Mouse (Mus musculus) ES-Bruce4 (cell line): Measurements from ENCODE around the gene Tbc1d16. TPM values are rescaled to one million over a fixed set of nuclear protein-coding genes. Genes with fewer than 3 reads are reported as not detected.

Source experiments
- H3K27ac ChIP-seq: 2 replicates; pipeline ENCODE4 v1.5.1; 2012; ENCODE audit warnings: low read length, inconsistent platforms; ENCODE audit not compliant: insufficient read depth
- H3K27me3 ChIP-seq: 2 replicates; pipeline ENCODE4 v1.6.1; 2012; ENCODE audit warnings: mild to moderate bottlenecking, low read length, inconsistent platforms; ENCODE audit not compliant: control insufficient read depth, poor library complexity, insufficient read depth, severe bottlenecking
- H3K36me3 ChIP-seq: 2 replicates; pipeline ENCODE4 v1.6.1; 2012; ENCODE audit warnings: inconsistent platforms, mild to moderate bottlenecking, low read length, moderate library complexity; ENCODE audit not compliant: control insufficient read depth, poor library complexity, insufficient read depth, severe bottlenecking
- H3K4me1 ChIP-seq: one replicate; pipeline ENCODE4 v1.8.1; 2011; ENCODE audit warnings: low read length; ENCODE audit not compliant: control insufficient read depth, insufficient read depth
- H3K4me3 ChIP-seq: 2 replicates; pipeline ENCODE4 v1.5.1; 2011; ENCODE audit warnings: low read depth, mild to moderate bottlenecking, low read length
- H3K9ac ChIP-seq: 2 replicates; pipeline ENCODE4 v1.6.1; 2012; ENCODE audit warnings: low read depth, mild to moderate bottlenecking, inconsistent platforms; ENCODE audit not compliant: poor library complexity, severe bottlenecking
- H3K9me3 ChIP-seq: replicated peaks from 2 replicates; pipeline ENCODE4 v1.6.1; 2012; ENCODE audit warnings: mild to moderate bottlenecking, low read length, inconsistent platforms; ENCODE audit not compliant: control insufficient read depth, poor library complexity, insufficient read depth, severe bottlenecking
- CTCF ChIP-seq: IDR thresholded peaks from one replicate; pipeline ENCODE4 v1.8.1; 2011; ENCODE audit warnings: low read depth, low read length
- EP300 ChIP-seq: IDR thresholded peaks from 2 replicates; pipeline ENCODE4 v1.6.1; 2011; ENCODE audit warnings: low read depth, low read length; ENCODE audit not compliant: insufficient read depth
- POLR2A ChIP-seq: IDR thresholded peaks from one replicate; pipeline ENCODE4 v1.8.1; 2011; ENCODE audit warnings: low read length; ENCODE audit not compliant: insufficient read depth
- polyA plus RNA-seq: library from polyadenylated mRNA; stranded (reverse); fragments of >200 nt; gene quantifications from 2 replicates; pipeline ENCODE4 v1.2.4, GENCODE M21; 2011; ENCODE audit warnings: low read depth; ENCODE audit not compliant: missing spikeins, insufficient read depth, insufficient read length

The Tbc1d16 gene
- polyA plus RNA-seq, 1 experiment = 15.9 TPM

DNA sequence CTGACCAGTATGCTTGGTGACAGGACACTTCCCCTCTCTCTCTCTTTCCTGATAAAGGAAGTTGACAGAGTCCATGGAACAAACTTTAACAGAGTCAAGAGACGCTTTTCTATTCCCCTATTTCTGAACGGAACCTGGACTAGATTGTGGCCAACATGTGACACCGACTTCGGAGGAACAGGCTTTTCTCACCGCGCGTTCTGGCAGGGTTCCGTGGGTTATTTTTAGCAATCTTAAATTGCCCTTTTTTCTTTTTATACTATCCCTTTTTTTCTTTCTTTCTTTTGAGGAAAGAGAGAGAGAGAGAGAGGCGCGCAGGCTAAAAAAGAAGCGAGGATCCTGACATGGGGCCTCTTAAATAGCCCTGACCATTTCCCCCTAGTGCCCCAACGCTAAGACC is 708 bp downstream of the Tbc1d16 start:
- Histone ChIP-seq H3K9me3 (no peaks in the 10 kb centered on the region), H3K27ac (no peak overlapping the region), H3K36me3 (no peaks in the 10 kb centered on the region), H3K27me3 (0 out of 2 replicates have a peak, but pooled peaks cover 3% of the 10 kb centered on the region), H3K9ac (peak overlapping the region; percentile 64), H3K4me3 (peak overlapping the region; percentile 83), H3K4me1 (no peaks in the 10 kb centered on the region)
- TF ChIP-seq CTCF (no peak), POLR2A (no peak), EP300 (no peak)

DNA sequence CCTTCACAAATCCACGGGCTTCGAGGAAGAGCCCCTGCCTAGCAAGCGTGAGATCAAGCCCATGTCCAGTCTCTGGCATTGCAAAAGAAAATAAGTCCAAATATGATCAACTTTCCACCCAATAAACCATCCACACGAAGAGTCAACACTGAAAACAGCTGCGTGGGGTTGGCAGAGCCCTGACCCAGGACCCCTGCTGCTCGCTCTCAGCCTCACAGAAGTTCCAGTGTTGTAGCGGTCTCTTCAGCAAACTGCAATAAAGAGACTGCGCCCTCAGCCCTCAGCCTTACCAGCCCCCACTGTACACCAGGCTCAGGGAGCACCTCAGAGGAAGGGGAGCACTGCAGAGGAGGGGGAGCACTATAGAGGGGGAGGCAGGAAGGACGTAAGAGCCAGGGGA is 2.7 kb downstream of the Tbc1d16 start:
- Histone ChIP-seq H3K9ac (no peak overlapping the region), H3K9me3 (no peaks in the 10 kb centered on the region), H3K4me1 (no peaks in the 10 kb centered on the region), H3K27ac (no peak overlapping the region), H3K36me3 (no peaks in the 10 kb centered on the region), H3K4me3 (no peak overlapping the region), H3K27me3 (0 out of 2 replicates have a peak, but pooled peaks cover 3% of the 10 kb centered on the region)
- TF ChIP-seq POLR2A (no peak), EP300 (no peak), CTCF (no peak)

DNA sequence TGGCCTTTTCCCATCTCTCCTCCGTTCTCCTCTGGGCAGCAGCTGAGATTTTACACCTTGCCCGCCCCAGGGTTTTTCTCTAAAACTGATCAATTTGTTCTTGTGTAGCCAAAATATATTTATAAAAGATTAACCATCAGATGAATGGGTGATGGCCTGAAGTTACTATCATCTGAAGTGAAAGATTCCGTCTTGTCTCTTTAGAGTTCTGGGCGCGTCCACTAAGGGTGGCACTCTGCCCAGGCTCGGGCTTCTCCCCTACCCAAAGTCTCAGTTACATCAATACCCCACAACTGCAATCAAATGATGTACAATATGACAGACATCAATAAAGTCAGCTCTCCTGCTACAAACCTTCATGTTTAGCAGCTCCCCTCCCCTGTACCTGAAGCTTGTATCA is 3.4 kb downstream of the Tbc1d16 start:
- Histone ChIP-seq H3K9ac (no peak overlapping the region), H3K9me3 (no peaks in the 10 kb centered on the region), H3K4me1 (peaks cover 2% of the 10 kb centered on the region), H3K36me3 (no peaks in the 10 kb centered on the region), H3K4me3 (no peak overlapping the region), H3K27ac (no peak overlapping the region), H3K27me3 (0 out of 2 replicates have a peak, but pooled peaks cover 3% of the 10 kb centered on the region)
- TF ChIP-seq POLR2A = no peak
- TF ChIP-seq EP300 = no peak
- TF ChIP-seq CTCF = no peak

DNA sequence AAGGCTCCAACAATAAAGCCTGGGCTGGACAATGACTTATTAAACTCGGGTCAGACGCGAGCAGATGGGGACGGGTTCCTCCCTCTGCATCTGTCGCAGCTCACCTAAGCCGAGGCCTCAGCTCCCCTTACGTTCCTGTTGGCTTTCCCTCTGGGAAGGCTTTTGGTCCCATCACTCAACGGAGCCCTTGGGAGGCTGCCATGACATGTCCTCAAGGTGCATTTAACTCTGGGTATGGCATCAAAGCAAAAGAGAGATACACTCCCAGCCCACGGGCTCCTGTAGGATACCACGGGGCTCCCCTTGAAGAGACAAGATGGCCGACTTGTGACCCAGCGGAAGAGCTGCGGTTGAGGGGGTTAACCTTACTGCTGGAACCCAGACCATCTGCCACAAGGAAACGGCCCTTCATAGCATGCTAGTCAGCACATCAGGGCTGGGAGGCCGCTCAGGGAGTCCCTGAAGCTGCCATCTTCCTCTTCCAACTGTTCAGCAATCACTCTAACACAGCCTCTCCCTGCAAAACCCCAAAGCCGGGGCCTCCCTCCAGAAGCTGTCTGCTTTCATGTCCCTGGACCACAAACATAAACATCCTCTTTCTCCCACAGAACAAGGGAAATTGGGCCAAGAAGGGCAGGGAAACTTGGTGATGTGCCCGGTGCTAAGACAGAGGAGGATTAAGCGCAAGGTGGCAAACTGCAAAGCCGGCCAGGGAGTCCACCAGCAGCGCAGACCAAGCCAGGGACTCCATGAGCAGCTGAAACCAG is 5.0 kb downstream of the Tbc1d16 start:
- no peak overlapping the region for H3K9ac ChIP-seq
- no peak for TF ChIP-seq CTCF
- TF ChIP-seq POLR2A = no peak
- TF ChIP-seq EP300 = no peak
- H3K27ac ChIP-seq = no peak overlapping the region
- no peak overlapping the region for H3K4me3 ChIP-seq
- H3K9me3 ChIP-seq = no peaks in the 10 kb centered on the region
- peaks cover 2% of the 10 kb centered on the region for H3K4me1 ChIP-seq
- H3K36me3 ChIP-seq = no peaks in the 10 kb centered on the region
- 0 out of 2 replicates have a peak, but pooled peaks cover 3% of the 10 kb centered on the region for H3K27me3 ChIP-seq

DNA sequence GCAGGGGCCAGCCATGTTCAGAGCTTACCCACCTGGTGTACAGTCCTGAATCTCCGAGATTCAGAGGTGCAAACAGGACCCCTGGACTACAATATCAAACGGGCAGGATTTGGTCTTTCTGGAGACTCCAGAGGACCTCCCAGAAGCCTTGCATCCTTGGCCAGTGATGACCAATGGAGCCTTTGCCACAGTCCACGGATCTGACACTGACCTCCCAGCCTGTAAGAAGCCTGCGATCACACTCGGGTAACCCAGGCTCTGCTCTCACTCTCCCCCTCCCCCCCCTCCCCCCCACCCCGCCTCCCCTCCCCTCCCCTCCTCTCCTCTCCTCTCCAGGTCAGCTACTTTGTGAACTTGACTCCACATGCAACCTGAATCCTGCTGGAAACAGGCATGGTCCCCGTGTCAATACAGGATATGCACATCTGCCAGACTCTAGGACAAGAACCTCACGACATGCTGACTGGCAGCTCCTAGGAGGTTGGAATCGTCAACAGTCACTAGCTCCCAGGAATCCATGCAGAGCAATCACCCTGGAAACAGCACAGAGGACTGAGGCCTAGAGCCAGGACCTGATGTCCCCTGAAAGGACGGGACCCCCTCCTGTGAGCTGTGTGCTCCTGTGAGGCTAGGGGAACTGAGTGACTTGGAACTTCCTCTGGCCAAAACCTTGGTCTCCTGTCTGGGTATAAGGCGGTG is 6.3 kb downstream of the Tbc1d16 start:
- Histone ChIP-seq H3K36me3 (no peaks in the 10 kb centered on the region), H3K4me1 (peaks cover 2% of the 10 kb centered on the region), H3K27ac (no peak overlapping the region), H3K4me3 (no peak overlapping the region), H3K9ac (no peak overlapping the region), H3K27me3 (no peaks in the 10 kb centered on the region), H3K9me3 (no peaks in the 10 kb centered on the region)
- TF ChIP-seq EP300 (no peak), CTCF (no peak), POLR2A (no peak)

DNA sequence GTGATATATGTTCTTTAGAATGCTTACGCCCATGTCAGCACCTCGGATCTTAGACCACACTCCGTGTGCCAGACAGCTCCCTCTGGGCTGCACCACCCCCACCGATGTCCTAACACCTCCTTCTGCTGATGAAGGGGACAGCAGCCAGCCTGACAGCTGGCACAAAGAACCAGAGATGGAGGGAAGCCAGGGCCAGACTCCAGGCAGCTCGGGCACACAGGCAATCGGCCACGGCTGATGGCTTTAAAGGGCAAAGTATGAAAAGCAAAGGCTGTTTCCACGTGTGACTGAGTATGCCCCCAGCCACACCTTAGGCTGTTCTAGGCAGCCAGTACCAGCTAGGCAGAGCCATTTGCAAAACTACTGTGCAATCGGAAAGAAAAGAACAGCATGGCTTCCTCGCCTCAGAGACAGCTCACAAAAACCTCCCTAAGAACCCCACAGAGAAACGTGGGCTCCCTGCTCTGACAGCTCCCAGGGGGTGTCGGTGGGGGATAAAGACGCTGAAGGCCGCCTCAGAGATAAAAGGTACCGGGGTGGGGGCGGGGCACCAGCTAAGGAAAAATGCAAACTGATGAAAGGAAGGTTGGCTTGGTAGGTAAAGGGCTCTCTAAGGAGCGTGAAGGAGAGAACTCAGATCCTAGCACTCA is 8.4 kb downstream of the Tbc1d16 start:
- Histone ChIP-seq H3K4me1 (peaks cover 2% of the 10 kb centered on the region), H3K4me3 (no peak overlapping the region), H3K27me3 (no peaks in the 10 kb centered on the region), H3K9ac (no peak overlapping the region), H3K9me3 (no peaks in the 10 kb centered on the region), H3K36me3 (no peaks in the 10 kb centered on the region), H3K27ac (no peak overlapping the region)
- TF ChIP-seq EP300 = no peak
- TF ChIP-seq CTCF = no peak
- no peak for TF ChIP-seq POLR2A
